Mouse (Mus musculus): ENCODE measurements around the gene Olfr802.

Olfr802 gene

DNA sequence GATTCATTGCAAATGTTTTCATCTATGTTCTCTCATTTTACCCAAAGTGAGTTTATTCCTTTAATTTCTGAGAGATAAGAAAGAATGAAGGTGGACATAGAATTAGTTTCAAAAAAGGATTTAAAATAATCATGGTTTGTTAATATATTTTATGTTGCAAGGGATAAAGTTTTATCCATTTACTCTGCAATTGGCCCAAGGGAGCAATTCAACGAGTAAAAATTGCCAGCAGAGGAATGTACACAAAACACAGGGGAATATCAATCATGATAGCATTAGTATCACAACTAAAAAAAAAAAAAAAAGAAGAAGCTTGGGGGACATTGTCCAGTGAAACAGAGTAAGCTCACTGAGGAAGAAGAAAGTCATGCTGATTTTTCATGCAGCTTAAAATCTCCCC, at the start of gene Olfr802:
TSS of gene Olfr802 (minus strand) at position 101 of the 400 bp plus-strand sequence.
- no peak for DNase-seq (ENCODE audit: extremely low spot score, low spot score)

DNA sequence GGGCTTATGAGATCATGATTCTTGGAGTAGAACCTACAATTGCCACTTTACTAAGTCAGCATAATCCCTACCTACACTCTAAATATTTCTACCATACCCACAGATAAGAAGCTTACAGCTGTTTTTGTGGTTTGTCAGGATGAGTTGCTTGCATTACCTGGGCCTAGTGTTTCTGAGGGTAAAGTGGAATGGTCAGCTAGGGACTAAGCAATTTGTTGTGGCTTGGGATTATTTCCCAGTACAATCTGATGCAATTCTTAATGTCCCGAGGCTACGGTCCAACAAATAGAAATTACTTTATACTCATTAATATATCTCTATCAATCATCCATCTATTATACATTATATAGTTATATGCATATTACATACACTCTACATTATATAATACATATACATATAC, 41.3 kb upstream of the Olfr802 start, which contains the start of gene Olfr805:
TSS of gene Olfr805 (minus strand) at position 101 of the 400 bp plus-strand sequence.
- no peak for DNase-seq (ENCODE audit: extremely low spot score, low spot score)

DNA sequence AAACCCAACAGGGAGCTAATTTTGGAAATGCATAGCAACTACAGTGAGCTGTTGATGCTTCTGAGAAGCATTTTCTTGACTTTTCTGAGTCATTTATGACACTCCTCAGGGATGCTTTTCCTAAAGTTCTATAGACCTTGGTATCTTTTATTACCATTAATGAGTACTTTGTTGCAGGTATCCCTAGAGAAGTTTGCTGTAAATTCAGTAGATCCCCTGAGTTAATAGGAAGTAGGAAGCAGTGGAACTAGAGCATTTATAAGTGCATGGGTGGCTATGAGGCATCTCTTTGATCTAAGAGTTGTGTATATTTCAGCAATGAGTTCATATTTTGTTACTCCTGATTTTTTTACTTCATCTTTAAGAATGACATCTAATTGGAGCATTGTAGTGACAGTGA, 14.9 kb upstream of the Olfr802 start, which contains the start of gene Olfr804:
TSS of gene Olfr804 (plus strand) at position 301 of the 400 bp plus-strand sequence.
- no peak for DNase-seq (ENCODE audit: extremely low spot score, low spot score)

DNA sequence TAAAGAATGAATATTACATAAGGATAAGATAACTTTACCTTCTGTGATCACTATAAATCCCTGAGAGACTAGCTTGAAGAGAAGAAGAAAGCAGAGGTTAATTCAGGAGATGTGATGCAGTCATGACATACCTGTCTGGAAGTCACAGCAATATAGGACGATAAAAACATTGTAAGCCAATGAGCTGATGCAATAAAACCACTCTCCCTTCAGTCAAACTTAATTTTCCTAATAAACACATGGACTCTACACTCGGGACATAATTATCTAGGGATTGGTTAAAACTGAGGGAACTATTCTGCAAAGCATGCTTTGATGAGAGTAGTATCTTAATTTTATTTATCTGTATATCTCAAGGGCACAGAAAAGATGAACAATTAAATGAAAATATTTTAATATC, 6.2 kb upstream of the Olfr802 start, which contains the start of gene Olfr803:
TSS of gene Olfr803 (minus strand) at position 101 of the 400 bp plus-strand sequence.
- no peak for DNase-seq (ENCODE audit: extremely low spot score, low spot score)

DNA sequence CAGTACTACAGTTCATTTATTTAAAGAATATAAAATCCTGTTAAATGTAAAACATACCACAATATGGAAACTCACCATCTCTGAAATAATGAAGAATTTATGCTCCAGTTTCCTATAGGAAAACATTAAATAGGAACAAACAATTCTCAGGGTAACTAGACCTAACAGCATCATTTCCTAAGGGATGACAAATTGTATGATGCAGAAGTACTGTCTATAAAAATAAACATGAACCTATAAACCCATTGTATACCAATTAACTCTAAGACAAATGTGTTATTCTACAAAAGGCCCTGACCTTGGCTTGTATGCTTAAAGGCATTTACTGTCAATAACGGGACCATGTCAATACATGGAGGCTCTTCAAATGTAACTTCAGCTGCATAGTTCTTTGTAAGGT, 14.2 kb downstream of the Olfr802 start, which contains the start of gene Olfr801:
TSS of gene Olfr801 (minus strand) at position 101 of the 400 bp plus-strand sequence.
- no peak for DNase-seq (ENCODE audit: extremely low spot score, low spot score)

DNA sequence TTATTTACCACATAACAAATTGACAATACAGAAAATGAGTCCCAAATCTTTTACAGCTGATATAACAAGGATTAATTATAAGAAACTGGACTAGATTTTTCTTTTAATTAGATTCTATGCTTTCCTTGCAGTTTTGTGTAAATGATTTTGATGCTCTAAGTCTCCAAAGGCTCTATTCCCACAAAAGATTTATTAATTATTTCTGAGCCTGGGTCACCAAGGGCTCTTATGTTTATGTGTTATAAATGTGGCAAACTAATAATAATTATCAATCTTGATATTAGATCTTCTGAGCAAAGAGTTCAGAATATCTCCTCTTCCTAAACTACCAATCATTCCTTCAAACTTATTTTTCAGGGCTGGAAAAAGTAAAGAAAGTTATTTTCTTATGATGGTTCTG, 30.6 kb downstream of the Olfr802 start, which contains the start of gene Olfr800:
TSS of gene Olfr800 (plus strand) at position 301 of the 400 bp plus-strand sequence.
- DNase-seq (ENCODE audit: extremely low spot score, low spot score): no peak

DNA sequence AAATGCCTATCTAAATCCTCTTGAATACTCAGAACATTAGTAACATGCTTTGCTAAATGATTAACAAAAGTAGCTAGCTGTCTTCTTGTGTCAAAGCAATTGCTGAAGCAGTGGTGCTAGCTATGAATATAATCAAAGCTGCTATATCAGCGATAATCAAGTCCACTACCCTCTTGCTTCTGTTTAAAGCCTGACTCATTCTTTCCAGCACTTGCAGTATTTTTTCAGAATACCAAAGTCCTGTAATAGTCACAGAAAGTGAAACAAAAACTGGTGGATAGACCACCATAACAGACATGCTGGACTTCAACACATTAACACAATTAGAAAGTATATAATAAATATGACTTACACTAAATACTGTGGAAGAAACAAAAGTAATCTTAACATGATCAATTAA, 36.2 kb downstream of the Olfr802 start:
- no peak for DNase-seq (ENCODE audit: extremely low spot score, low spot score)

DNA sequence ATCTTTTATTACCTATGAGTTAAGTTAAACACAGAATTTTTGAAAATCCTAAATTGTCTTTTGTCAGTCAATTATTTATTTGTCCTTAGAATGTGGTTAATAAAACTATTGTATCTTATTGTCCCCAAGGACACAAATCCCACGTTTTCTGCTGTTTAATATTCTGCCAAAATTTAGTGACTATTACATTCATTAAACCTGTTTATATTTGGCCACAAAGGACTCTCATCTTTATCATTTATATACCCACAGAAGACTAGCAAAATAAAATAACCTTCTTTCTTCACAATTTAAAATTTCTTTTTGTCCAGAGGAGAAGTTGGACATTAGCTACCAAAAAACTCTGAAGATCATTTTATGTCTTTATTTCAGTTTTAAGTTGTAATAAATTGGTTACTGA, 50.8 kb downstream of the Olfr802 start, which contains the start of gene Olfr799:
TSS of gene Olfr799 (plus strand) at position 301 of the 400 bp plus-strand sequence.
- DNase-seq (ENCODE audit: extremely low spot score, low spot score): no peak

DNA sequence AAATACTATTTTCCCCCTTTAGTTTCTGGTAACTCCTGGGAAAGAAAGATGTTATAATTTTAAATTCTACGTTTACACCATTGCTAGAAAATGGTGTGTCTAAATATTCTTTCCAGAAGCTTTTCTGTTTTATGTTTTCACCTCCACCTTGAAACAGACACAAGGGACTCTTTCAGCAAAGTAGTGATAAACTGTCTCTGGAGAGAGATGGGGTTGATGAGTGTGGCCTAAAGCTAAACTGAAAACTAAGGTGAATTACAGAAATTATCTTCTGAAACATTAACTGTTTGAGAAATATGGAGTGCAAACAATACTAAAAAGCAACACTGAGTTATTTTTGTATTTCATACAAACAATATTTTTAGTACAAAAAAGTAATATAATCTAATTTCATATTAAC, 60.1 kb downstream of the Olfr802 start, which contains the start of gene Olfr798:
TSS of gene Olfr798 (minus strand) at position 101 of the 400 bp plus-strand sequence.
- DNase-seq (ENCODE audit: extremely low spot score, low spot score): no peak

Data from neural tube, embryonic 10.5 days (tissue).